Mouse (Mus musculus) hindbrain, postnatal 0 days (tissue): ENCODE results near the gene Rnase13. TPM values are rescaled to one million over a fixed set of nuclear protein-coding genes. Genes with fewer than 3 reads are reported as not detected.

Experiments
- ATAC-seq: fragments of 200-750 bp; cut with Nextera tagmentation; 2 replicates; pipeline ENCODE4 v1.8.0; 2017; ENCODE audit warnings: mild to moderate bottlenecking, moderate TSS enrichment, moderate library complexity
- DNase-seq: peaks from one replicate; pipeline ENCODE4 v3.0.0-alpha.2; 2015; ENCODE audit warnings: low spot score
- H3K27ac ChIP-seq: fragments of 300-500 bp; sonication (generic); 2 replicates; pipeline ENCODE4 v1.5.1; 2014; ENCODE audit warnings: mild to moderate bottlenecking
- H3K27me3 ChIP-seq: fragments of 300-500 bp; sonication (generic); 2 replicates; pipeline ENCODE4 v1.6.1; 2014; ENCODE audit warnings: low read length, mixed read lengths; ENCODE audit not compliant: insufficient read depth
- H3K36me3 ChIP-seq: fragments of 300-500 bp; sonication (generic); 2 replicates; pipeline ENCODE4 v1.6.1; 2014; ENCODE audit warnings: low read length, mixed read lengths; ENCODE audit not compliant: insufficient read depth
- H3K4me1 ChIP-seq: fragments of 300-500 bp; sonication (generic); 2 replicates; pipeline ENCODE4 v1.6.1; 2014; ENCODE audit warnings: antibody characterized with exemption, low read length, mixed read lengths; ENCODE audit not compliant: insufficient read depth
- H3K4me2 ChIP-seq: fragments of 300-500 bp; sonication (generic); 2 replicates; pipeline ENCODE4 v1.6.1; 2014; ENCODE audit warnings: low read depth, mild to moderate bottlenecking, low read length, moderate library complexity, mixed read lengths
- H3K4me3 ChIP-seq: fragments of 300-500 bp; sonication (generic); 2 replicates; pipeline ENCODE4 v1.5.1; 2014; ENCODE audit warnings: low read length
- H3K9ac ChIP-seq: fragments of 300-500 bp; sonication (generic); replicated peaks from 2 replicates; pipeline ENCODE4 v1.6.1; 2014; ENCODE audit warnings: mild to moderate bottlenecking, low read length, moderate library complexity, mixed read lengths
- H3K9me3 ChIP-seq: fragments of 300-500 bp; sonication (generic); 2 replicates; pipeline ENCODE4 v1.6.1; 2016; ENCODE audit warnings: low read length, mixed read lengths
- CTCF ChIP-seq: IDR thresholded peaks from 2 replicates; pipeline ENCODE4 v1.5.1; 2016; ENCODE audit warnings: antibody characterized with exemption, control low read depth, low read depth
- WGBS: fragments of 180-500 bp; shearing (Covaris S2); extraction: QIAGEN DNeasy Blood & Tissue Kit; methylation state at CpG from one replicate; pipeline ENCODE4 v1.1.7; 2014; 5-methylcytosine and 5-hydroxymethylcytosine counted together
- polyA plus RNA-seq: library from polyadenylated mRNA; unstranded; fragments of >200 nt; fragmentation: Nextera tagmentation; extraction: Ambion mirVana; gene quantifications from 2 replicates; pipeline ENCODE4 v1.2.1, GENCODE M21; 2015
- total RNA-seq: library from RNA; depleted of rRNA; stranded (reverse); fragments of >200 nt; gene quantifications from 2 replicates; pipeline ENCODE4 v1.2.3, GENCODE M21; 2014

The Rnase13 gene
- total and polyA plus RNA-seq, 2 experiments from 2014 or later, result not detected

DNA sequence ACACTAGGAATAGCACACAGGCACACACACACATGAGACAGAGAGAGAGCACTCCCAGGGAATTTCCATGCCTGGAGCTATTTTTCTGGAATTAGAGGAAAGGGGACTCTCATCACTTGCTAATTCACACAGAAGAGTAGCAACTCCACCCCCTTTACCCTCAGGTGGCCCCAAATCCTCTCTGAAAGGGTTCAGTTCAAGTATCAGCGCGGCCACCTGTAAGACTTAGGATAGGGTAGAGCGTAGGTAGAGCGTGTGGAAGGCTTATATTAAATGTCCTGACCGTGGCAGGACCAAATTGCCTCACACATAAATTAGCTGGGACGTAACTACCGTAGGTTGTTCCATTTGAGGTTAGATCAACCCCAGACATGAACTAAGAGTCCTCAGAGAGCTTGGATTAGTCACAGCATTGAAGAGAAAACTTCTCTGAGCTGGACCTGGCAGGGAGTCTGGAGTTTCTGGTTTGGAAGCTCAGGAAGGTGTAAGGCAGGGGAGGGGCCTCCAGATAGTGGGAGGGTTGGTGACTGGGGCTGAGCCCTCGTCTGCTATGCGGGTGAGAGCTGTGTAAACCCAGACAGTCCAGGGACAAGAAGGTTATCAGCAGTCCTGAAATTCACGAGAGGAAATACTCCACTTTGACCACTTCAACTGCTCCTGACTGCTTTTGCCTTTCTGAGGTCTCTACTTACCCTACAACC is 29.3 kb downstream of the Rnase13 start:
- H3K36me3 ChIP-seq, result peaks cover 40% of the 10 kb centered on the region
- H3K9me3 ChIP-seq, result no peaks in the 10 kb centered on the region
- no peak overlapping the region for H3K4me3 ChIP-seq
- H3K27me3 ChIP-seq, result no peaks in the 10 kb centered on the region
- ATAC-seq (peak; percentile 39; the same call in 1 of the 2 replicates), DNase-seq (no peak)
- no peaks in the 10 kb centered on the region for H3K4me1 ChIP-seq
- no peak overlapping the region for H3K27ac ChIP-seq
- no peak for TF ChIP-seq CTCF
- WGBS, result 45% methylated on average over 10 of the region's 10 CpGs
- H3K9ac ChIP-seq, result no peak overlapping the region
- H3K4me2 ChIP-seq, result no peak overlapping the region

DNA sequence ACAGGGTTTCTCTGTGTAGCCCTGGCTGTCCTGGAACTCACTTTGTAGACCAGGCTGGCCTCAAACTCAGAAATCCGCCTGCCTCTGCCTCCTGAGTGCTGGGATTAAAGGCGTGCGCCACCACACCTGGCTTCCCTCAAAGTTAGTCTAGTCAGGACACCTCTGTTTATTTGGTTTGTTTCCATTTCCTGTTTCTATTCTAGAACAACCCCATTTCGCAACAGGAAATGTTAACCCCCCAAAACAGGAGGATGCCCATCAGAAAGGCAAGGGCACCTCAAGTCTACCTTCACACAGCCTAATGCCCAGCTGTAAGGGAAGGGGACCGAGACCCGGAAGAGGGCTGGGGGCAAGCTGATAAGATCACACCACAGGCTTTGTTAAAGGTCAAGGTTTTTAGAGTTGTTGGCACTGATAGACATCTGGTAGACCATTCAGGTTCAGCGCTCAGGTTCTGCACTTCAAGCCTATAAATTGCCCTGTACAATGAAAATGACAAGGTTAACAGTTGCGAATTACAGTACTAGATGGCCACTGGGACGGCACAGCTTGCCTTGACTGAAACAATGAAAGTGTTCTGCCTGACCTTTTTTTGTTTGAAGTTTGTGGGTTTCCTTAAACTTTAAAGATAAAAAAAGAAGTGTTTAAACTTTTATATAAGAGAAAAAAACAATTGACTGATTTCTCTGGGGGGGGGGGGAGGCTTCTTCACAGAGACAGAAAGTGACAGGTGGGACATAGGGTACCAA is 30.2 kb downstream of the Rnase13 start, which contains the start of gene Slc39a2:
Slc39a2 (plus strand) TSS at position 699 of the 749 bp plus-strand sequence.
- no peak for ATAC-seq
- no peak within 1 kb of the TSS for H3K4me2 ChIP-seq
- H3K4me3 ChIP-seq, result no peak within 1 kb of the TSS
- 92% methylated on average over 8 of the region's 9 CpGs for WGBS
- no peaks in the 10 kb centered on the region for H3K4me1 ChIP-seq
- no peaks in the 10 kb centered on the region for H3K27me3 ChIP-seq
- H3K9ac ChIP-seq, result no peak within 1 kb of the TSS
- H3K27ac ChIP-seq, result no peak within 1 kb of the TSS
- no peak for TF ChIP-seq CTCF
- H3K36me3 ChIP-seq, result peaks cover 40% of the 10 kb centered on the region
- no peaks in the 10 kb centered on the region for H3K9me3 ChIP-seq
- no peak for DNase-seq

DNA sequence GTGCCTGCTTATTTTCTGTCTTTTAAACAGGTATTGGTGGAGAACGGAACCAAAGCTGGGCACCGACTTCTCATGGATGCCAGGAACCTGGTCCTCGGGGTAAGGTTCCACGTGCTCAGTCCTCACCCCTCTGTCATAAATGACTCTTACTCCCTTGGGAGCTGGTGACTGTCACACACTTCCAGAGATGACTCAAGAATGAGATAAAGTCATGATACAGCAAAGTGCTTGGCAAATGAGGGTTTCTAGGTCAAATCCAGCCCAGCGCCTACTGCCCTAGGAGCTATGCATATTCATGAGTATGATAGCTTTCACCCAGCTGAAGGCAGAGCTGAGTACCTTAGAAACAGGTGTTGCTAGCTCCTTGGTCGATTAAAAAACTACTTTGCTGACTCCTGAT is 32.7 kb downstream of the Rnase13 start:
- Histone ChIP-seq H3K9me3 (no peaks in the 10 kb centered on the region), H3K4me2 (no peak overlapping the region), H3K9ac (no peak overlapping the region), H3K36me3 (peaks cover 40% of the 10 kb centered on the region), H3K4me3 (no peak overlapping the region), H3K4me1 (peaks cover 5% of the 10 kb centered on the region; the same call in 1 of the 2 replicates), H3K27me3 (no peaks in the 10 kb centered on the region), H3K27ac (no peak overlapping the region)
- DNase-seq (no peak), ATAC-seq (no peak)
- TF ChIP-seq CTCF, result no peak
- 85% methylated on average over 6 of the region's 6 CpGs for WGBS

DNA sequence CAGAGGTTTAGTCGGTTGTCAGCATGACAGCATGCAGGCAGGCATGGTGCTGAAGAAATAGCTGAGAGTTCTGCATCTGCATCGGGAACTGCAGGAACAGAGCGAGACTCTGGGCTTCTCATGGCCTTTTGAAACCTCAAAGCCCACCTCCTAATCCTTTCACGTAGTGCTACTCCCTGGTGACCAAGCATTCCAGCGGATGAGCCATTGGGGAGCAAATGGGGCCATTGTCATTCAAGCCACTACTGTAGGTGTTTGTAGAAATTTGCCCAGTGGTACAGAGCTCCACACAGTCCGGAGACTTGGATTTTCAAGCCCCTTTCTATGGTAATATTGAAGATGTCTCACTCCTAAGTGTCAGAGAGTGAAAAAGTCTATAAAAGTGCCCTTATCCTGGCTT is 36.5 kb downstream of the Rnase13 start:
- H3K27me3 ChIP-seq, result no peaks in the 10 kb centered on the region
- H3K9me3 ChIP-seq, result no peaks in the 10 kb centered on the region
- DNase-seq (no peak), ATAC-seq (no peak)
- no peak for TF ChIP-seq CTCF
- H3K4me2 ChIP-seq, result peak overlapping the region; percentile 64
- H3K36me3 ChIP-seq, result peaks cover 25% of the 10 kb centered on the region
- peak overlapping the region; percentile 61; the same call in 1 of the 2 replicates for H3K4me3 ChIP-seq
- no peak overlapping the region; the same call in 1 of the 2 replicates for H3K9ac ChIP-seq
- peaks cover 5% of the 10 kb centered on the region; the same call in 1 of the 2 replicates for H3K4me1 ChIP-seq
- H3K27ac ChIP-seq, result no peak overlapping the region
- WGBS, result 55% methylated on average over 6 of the region's 6 CpGs

DNA sequence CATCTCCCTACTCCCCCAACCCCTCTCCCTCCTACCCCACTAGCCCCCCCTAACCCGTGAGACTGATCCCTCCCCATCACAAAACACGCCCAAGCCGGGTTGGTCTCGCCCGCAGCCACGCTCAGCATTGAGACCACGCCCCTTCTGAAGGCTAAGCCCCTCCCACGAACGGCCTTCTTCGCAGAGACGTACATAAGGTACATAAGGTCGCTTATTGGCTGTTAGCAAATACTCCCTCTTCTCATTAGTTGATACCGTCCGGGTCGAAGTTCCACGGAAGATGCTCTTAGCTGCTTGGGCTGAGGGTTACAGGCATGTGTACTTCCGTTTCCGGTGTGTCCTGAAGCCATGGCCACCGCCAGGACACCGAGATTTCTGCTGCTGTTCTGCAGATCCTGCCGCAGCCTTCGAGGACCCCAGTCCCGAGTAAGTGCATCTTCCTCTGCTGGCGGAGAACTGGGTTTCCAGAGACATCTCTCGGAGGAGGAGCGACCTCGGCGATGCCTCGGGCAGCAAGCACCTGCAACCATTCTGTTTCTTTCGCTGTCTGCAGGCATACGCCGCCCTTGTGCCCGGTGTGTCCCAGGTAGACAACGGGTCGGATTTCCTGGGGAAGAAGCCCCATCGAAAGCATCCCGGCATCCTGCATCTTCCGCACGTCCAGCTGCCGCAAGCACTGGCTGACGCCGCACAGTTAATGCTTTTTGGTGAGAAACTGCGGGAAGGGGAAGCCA is 37.8 kb downstream of the Rnase13 start, which contains the start of gene Mettl17:
Mettl17 (plus strand) TSS at position 245 of the 734 bp plus-strand sequence.
- peak within 1 kb of the TSS; percentile 61 for H3K4me3 ChIP-seq
- H3K27ac ChIP-seq, result peak within 1 kb of the TSS; percentile 88
- H3K4me1 ChIP-seq, result peaks cover 5% of the 10 kb centered on the region; the same call in 1 of the 2 replicates
- ATAC-seq, result peak; percentile 98
- peak within 1 kb of the TSS; percentile 64 for H3K4me2 ChIP-seq
- peak within 1 kb of the TSS; percentile 76 for H3K9ac ChIP-seq
- WGBS, result under 1% methylated on average over 43 of the region's 43 CpGs
- peak; percentile 98 for DNase-seq
- H3K27me3 ChIP-seq, result no peaks in the 10 kb centered on the region
- no peaks in the 10 kb centered on the region for H3K9me3 ChIP-seq
- H3K36me3 ChIP-seq, result peaks cover 14% of the 10 kb centered on the region
- peak; percentile 41 for TF ChIP-seq CTCF

DNA sequence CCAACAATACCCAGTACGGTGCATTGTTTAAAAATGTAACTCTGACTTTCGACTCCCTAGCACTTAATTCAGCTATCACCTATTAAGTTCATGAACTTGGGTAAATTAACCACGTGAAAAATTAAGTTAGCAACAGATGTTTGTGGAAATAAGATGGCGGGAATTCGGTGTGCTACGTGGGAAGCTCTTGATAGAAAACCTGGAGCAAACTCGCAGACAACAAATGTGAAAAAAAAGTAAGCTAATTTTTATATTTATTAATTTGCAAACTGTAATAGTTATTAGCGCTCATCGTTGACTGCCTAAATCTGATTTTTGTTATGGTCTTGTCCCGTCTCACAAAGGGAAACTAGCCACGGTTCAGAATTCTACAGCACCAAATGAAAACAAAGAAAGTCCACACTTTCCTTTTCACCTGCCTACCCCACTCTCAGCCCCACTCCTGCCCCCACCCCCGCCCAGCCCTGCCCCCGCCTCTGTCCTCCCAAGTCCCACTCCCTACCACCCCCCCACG is 38.5 kb downstream of the Rnase13 start:
- Histone ChIP-seq H3K9ac (peak overlapping the region; percentile 46), H3K4me2 (peak overlapping the region; percentile 64), H3K4me1 (peaks cover 5% of the 10 kb centered on the region; the same call in 1 of the 2 replicates), H3K36me3 (peaks cover 7% of the 10 kb centered on the region), H3K9me3 (no peaks in the 10 kb centered on the region), H3K4me3 (peak overlapping the region; percentile 61), H3K27ac (peak overlapping the region; percentile 60; the same call in 1 of the 2 replicates), H3K27me3 (no peaks in the 10 kb centered on the region)
- ATAC-seq (peak; percentile 0; the same call in 1 of the 2 replicates), DNase-seq (peak; percentile 57)
- WGBS, result under 1% methylated on average over 14 of the region's 14 CpGs
- no peak for TF ChIP-seq CTCF
